Mouse (Mus musculus) liver, adult 2 months (tissue): ENCODE results near the gene Spon1.

Experiments used
- CTCF ChIP-seq: fragments of 200-500 bp; IDR thresholded peaks from 2 replicates; pipeline ENCODE4 v1.5.1; 2011; ENCODE audit warnings: low read depth, low read length, control low read depth
- POLR2A ChIP-seq: fragments of 200-500 bp; IDR thresholded peaks from 2 replicates; pipeline ENCODE4 v1.6.1; 2011; ENCODE audit warnings: low read length, control low read depth; ENCODE audit not compliant: insufficient read depth; ENCODE audit errors: extremely low read depth

GRCm38 (mm10) chr7:114069726-114070457 is 304.1 kb downstream of the Spon1 start:
- TF ChIP-seq POLR2A: no peak
- no peak for TF ChIP-seq CTCF
